Mouse (Mus musculus): ENCODE results near the gene Ctsz. TPM values are rescaled to one million over a fixed set of nuclear protein-coding genes. Genes with fewer than 3 reads are reported as not detected.
A peak's percentile ranks its signal among the peaks of the same experiment; 100 is the strongest.

Gene Ctsz
- polyA plus RNA-seq, 1 experiment from 2014 or later: 80.8 TPM

DNA sequence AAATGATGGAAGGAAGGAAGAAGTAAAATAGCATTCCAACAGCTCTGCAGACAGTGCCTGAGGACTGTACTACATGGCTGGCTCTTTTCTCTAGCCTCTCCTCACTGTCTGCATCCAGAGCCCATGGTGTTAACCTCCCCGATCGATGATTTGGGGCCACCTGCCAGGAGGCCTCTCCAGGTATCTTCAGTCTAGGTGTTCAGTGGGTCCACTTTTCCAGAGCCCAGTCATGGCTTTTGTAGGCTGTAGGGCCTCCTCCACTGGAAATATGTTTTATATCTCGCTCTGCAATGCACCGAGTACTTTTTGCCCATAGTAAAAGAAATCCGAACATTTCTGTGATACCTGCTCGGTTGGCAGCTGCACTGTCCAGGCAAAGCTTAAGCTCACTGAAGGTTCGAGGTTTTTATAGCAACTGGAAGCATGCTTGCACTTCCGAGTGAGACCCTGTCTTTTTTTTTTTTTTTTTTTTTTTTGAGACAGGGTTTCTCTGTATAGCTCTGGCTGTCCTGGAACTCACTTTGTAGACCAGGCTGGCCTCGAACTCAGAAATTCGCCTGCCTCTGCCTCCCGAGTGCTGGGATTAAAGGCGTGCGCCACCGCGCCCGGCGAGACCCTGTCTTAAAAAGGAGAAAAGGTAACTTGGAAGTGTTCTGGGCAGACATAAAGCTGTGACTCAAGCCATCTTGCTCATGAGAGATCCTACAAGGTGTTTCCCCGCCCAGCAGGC, 23.7 kb downstream of the Ctsz start:
- ATAC-seq (ENCODE audit: low FRiP score): no peak
- peak overlapping the region; percentile 93 for H3K4me3 ChIP-seq
- WGBS: 47% methylated on average over 18 of the region's 18 CpGs
- H3K27me3 ChIP-seq: no peaks in the 10 kb centered on the region
- H3K36me3 ChIP-seq: peaks cover 4% of the 10 kb centered on the region
- H3K4me1 ChIP-seq (replicated peaks): peaks cover 21% of the 10 kb centered on the region
- H3K9me3 ChIP-seq: no peaks in the 10 kb centered on the region
- H3K27ac ChIP-seq: no peak overlapping the region
- H3K9ac ChIP-seq: no peak overlapping the region
- peak overlapping the region; percentile 86 for H3K4me2 ChIP-seq

DNA sequence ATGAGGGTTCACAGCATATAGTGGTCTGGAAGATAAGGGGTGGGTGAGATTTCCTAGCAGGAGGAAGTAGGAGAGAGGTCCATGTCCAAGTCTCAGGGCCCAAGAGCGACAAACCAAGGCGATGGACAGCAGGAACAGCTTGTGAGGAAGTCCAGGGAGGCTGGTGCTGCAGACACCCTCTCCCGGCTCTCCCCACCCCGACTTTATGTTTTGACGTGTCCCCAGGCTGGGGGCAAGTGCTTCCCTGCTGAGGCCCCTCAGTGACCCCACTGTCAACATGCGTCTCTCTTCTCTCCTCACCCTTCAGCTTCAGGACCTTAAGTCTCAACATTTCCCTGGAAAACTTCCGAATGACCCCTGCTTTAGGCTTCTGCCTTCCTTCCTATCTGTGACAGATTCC, 25.7 kb downstream of the Ctsz start:
- no peak overlapping the region for H3K9ac ChIP-seq
- H3K27me3 ChIP-seq: no peaks in the 10 kb centered on the region
- H3K9me3 ChIP-seq: no peaks in the 10 kb centered on the region
- WGBS: 83% methylated on average over 7 of the region's 7 CpGs
- H3K4me1 ChIP-seq (replicated peaks): peaks cover 21% of the 10 kb centered on the region
- H3K36me3 ChIP-seq: no peaks in the 10 kb centered on the region
- H3K4me2 ChIP-seq: no peak overlapping the region
- ATAC-seq (ENCODE audit: low FRiP score): no peak
- no peak overlapping the region for H3K4me3 ChIP-seq
- no peak overlapping the region for H3K27ac ChIP-seq

DNA sequence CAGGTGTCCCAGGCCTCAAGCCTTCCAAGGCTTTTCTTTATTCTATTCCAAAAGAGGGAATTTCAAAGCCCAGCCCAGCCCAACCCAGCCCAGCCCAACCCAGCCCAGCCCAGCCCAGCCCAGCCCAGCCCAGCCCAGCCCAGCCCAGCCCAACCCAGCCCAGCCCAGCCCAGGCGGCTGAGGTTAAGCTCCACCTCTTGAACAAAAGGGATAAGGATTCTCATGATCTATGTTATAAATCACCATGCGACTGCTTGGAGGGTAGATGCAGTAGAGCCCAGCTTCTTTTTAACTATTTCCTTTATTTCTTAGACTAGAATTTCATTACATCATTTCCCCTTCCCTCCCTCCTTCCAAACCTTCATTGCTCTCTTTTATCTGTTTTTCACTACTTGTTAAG, 28.6 kb downstream of the Ctsz start:
- WGBS: 53% methylated on average over 2 of the region's 2 CpGs
- no peak overlapping the region for H3K27ac ChIP-seq
- H3K36me3 ChIP-seq: no peaks in the 10 kb centered on the region
- H3K4me1 ChIP-seq (replicated peaks): no peaks in the 10 kb centered on the region
- H3K4me3 ChIP-seq: no peak overlapping the region
- ATAC-seq (ENCODE audit: low FRiP score): no peak
- no peak overlapping the region for H3K9ac ChIP-seq
- H3K4me2 ChIP-seq: no peak overlapping the region
- no peaks in the 10 kb centered on the region for H3K9me3 ChIP-seq
- H3K27me3 ChIP-seq: no peaks in the 10 kb centered on the region

DNA sequence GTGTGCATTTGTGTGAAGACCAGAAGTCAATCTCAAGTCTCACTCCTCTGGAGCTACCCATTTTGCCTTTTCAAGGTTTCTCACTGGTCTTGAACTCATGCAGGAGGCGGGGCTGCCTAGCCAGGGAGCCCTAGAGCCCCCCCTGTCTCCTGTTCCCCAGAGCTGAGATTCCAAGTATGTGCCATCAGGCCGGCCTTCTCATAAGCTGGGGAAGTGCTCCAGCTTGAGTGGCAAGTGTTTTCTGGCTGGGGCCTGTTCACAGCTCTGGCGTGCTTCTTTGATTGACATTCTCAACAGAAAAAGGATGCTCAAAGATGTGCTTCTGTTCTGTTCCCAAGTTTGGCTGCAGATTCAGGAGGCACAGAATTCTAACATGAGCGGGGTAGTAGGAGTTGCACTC, 38.4 kb downstream of the Ctsz start:
- Histone ChIP-seq H3K9me3 (no peaks in the 10 kb centered on the region), H3K27ac (no peak overlapping the region), H3K4me1 (replicated peaks) (no peaks in the 10 kb centered on the region), H3K4me3 (no peak overlapping the region), H3K9ac (no peak overlapping the region), H3K4me2 (no peak overlapping the region), H3K27me3 (no peaks in the 10 kb centered on the region), H3K36me3 (no peaks in the 10 kb centered on the region)
- no peak for ATAC-seq (ENCODE audit: low FRiP score)
- 81% methylated on average over 4 of the region's 4 CpGs for WGBS

DNA sequence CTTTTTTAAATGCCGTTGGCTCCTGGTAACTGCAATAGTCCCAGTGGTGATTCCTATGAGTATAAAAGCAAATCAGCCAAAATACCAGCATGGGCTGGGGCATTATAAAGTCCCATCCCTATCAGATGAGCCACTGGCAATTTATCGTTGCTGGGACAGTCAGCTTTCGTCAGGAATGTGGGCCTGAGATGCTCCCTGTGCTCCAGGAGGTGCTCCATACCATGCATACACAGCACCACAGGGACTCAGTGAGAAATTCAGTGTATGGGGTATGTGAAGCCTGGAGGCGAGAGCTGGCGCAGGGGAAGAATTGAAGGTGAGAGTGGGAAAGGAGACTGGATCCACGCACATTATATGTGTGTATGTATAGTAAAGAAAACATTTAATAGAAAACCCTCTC, 41.0 kb downstream of the Ctsz start:
- Histone ChIP-seq H3K4me2 (no peak overlapping the region), H3K27ac (no peak overlapping the region), H3K9me3 (no peaks in the 10 kb centered on the region), H3K36me3 (no peaks in the 10 kb centered on the region), H3K27me3 (no peaks in the 10 kb centered on the region), H3K4me1 (replicated peaks) (no peaks in the 10 kb centered on the region), H3K4me3 (no peak overlapping the region), H3K9ac (no peak overlapping the region)
- 89% methylated on average over 6 of the region's 6 CpGs for WGBS
- no peak for ATAC-seq (ENCODE audit: low FRiP score)

DNA sequence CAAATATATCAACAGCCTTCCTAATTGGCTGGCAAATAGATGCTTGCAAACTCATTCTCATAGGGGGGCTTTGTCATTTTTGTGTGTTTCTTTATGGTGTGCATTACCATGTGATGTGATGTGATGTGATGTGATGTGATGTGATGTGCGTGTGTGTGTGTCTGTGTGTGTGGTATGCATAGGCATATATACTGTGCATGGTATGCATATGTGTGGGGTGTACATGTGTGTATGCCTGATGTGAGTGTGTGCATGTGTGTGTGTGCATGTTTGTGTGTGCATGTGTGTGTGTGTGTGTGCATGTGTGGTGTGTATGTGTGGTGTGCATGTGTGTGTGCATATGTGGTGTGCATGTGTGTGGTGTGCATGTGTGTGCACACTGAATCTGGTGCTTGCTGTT, 41.8 kb downstream of the Ctsz start:
- Histone ChIP-seq H3K27ac (no peak overlapping the region), H3K9ac (no peak overlapping the region), H3K4me2 (no peak overlapping the region), H3K4me1 (replicated peaks) (no peaks in the 10 kb centered on the region), H3K27me3 (no peaks in the 10 kb centered on the region), H3K36me3 (no peaks in the 10 kb centered on the region), H3K9me3 (0 out of 2 replicates have a peak, but pooled peaks cover under 1% of the 10 kb centered on the region), H3K4me3 (no peak overlapping the region)
- 85% methylated on average over 1 of the region's 1 CpGs for WGBS
- no peak for ATAC-seq (ENCODE audit: low FRiP score)

DNA sequence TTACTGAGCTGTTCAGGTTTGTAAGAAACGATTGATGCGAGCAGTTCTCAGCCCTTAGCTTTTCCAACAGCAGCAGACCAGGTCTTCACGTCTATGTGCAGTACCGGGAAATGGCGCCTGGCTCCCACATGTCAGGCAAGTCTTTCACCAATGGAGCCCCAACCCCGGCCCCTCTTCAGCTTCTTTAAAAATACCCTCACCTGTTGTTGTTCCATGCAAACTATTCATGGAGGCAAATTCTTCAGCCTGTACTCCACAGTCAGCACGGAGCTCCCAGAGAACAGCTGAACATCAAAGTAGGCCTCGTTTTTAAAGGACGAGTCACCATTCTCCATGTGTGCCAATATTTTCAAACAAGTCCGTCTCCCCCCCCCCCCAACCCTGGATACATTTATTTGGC, 42.2 kb downstream of the Ctsz start:
- Histone ChIP-seq H3K4me1 (replicated peaks) (no peaks in the 10 kb centered on the region), H3K9ac (no peak overlapping the region), H3K27ac (no peak overlapping the region), H3K4me2 (no peak overlapping the region), H3K9me3 (0 out of 2 replicates have a peak, but pooled peaks cover 4% of the 10 kb centered on the region), H3K36me3 (no peaks in the 10 kb centered on the region), H3K27me3 (no peaks in the 10 kb centered on the region), H3K4me3 (no peak overlapping the region)
- 85% methylated on average over 10 of the region's 10 CpGs for WGBS
- ATAC-seq (ENCODE audit: low FRiP score): no peak

DNA sequence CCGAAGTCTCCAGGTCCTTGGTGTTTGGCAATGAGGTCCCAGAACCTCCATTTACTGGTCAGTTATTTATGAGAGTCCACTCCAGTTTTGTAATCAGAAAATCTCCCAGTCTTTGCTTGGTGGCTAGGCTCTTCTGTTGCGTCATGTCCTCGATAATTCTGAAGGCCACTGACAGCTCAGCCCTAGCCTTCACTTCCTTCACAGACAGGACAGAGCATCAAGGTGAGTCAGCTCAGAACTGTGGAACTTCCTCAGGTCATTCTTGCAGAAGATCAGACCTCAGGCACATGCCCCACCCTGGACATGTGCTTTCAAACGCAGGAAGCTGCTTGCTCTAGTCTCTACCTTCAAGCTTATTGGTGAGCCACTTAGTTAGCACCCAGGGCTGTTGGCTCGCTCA, 45.5 kb downstream of the Ctsz start:
- no peaks in the 10 kb centered on the region for H3K4me1 ChIP-seq (replicated peaks)
- H3K27ac ChIP-seq: no peak overlapping the region
- peaks cover 4% of the 10 kb centered on the region; the same call in 1 of the 2 replicates for H3K9me3 ChIP-seq
- H3K4me3 ChIP-seq: no peak overlapping the region
- no peak overlapping the region for H3K4me2 ChIP-seq
- no peak overlapping the region for H3K9ac ChIP-seq
- ATAC-seq (ENCODE audit: low FRiP score): no peak
- WGBS: 90% methylated on average over 5 of the region's 5 CpGs
- H3K36me3 ChIP-seq: no peaks in the 10 kb centered on the region
- H3K27me3 ChIP-seq: no peaks in the 10 kb centered on the region

DNA sequence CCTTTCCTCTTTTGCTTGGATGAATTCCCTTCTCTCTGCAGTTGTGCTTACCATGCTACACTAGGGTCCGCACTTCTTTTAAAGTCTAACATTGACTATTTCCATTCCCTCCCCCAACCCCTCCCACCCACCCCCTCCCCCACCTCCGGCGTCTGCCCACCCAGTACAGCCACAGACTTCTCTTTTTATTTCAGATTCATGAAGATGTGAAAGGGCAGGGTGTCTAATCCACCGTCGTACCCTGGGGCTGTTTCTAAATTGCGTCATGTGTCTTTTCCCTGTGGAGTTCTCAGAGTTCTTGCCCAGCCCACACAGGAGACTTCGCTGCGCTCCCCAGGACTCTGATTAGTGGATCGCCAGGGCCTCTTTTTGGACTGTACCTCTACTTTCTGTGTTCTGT, 46.3 kb downstream of the Ctsz start:
- Histone ChIP-seq H3K4me2 (no peak overlapping the region), H3K9ac (no peak overlapping the region), H3K36me3 (no peaks in the 10 kb centered on the region), H3K4me1 (replicated peaks) (no peaks in the 10 kb centered on the region), H3K9me3 (peaks cover 4% of the 10 kb centered on the region; the same call in 1 of the 2 replicates), H3K27ac (no peak overlapping the region), H3K27me3 (no peaks in the 10 kb centered on the region), H3K4me3 (no peak overlapping the region)
- ATAC-seq (ENCODE audit: low FRiP score): no peak
- WGBS: 68% methylated on average over 9 of the region's 9 CpGs

DNA sequence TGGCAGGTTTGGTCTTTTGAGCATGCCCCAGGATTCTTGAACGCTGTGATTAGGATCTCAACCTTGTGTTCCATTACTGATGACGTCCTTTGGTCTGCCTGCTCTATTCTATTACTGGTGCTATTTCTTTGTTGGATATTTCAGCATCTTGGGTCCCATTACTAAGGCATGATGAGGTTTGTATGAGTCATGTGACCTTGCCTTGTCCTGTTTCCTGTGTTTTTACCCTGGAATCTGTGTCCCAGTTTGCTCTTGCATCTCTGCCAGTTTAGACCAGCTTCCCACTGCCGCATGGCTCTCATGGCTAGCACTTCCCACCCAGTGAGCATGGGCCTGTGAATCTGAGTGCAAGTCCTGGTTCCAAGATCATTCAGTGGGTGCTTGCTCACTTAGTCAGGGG, 46.9 kb downstream of the Ctsz start:
- no peak overlapping the region for H3K4me2 ChIP-seq
- H3K27me3 ChIP-seq: no peaks in the 10 kb centered on the region
- H3K36me3 ChIP-seq: no peaks in the 10 kb centered on the region
- no peaks in the 10 kb centered on the region for H3K4me1 ChIP-seq (replicated peaks)
- no peak overlapping the region for H3K9ac ChIP-seq
- WGBS: 92% methylated on average over 3 of the region's 3 CpGs
- ATAC-seq (ENCODE audit: low FRiP score): no peak
- H3K9me3 ChIP-seq: peaks cover 4% of the 10 kb centered on the region; the same call in 1 of the 2 replicates
- no peak overlapping the region for H3K4me3 ChIP-seq
- H3K27ac ChIP-seq: no peak overlapping the region

DNA sequence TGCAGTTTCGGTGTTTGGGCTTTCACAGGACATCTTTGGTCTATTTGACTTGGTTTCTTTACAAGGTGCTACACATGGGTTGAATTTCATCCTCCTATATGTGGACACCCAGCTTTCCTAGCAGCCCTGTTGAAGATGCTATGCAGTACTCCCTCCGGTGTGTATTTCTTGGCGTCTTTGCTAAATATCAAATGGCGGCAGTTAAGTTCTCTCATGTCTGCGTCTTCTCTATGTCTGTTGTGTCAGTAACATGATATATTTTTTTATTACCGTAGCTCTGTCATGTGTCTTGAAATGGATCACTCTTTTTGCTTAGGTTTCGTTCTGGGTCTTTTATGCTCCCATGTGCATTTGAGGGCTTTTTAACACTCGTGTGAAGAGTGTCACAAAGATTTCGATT, 57.8 kb downstream of the Ctsz start:
- no peak overlapping the region for H3K27ac ChIP-seq
- WGBS: 94% methylated on average over 9 of the region's 9 CpGs
- H3K4me1 ChIP-seq (replicated peaks): no peaks in the 10 kb centered on the region
- no peaks in the 10 kb centered on the region for H3K36me3 ChIP-seq
- H3K9me3 ChIP-seq: no peaks in the 10 kb centered on the region
- no peaks in the 10 kb centered on the region for H3K27me3 ChIP-seq
- no peak overlapping the region for H3K4me3 ChIP-seq
- no peak for ATAC-seq (ENCODE audit: low FRiP score)
- H3K9ac ChIP-seq: no peak overlapping the region
- H3K4me2 ChIP-seq: no peak overlapping the region
